Mouse (Mus musculus) lung, postnatal 0 days (tissue): ENCODE data around the gene Abcg2.

Experiments
- CTCF ChIP-seq: IDR thresholded peaks from 2 replicates; pipeline ENCODE4 v1.5.1; 2016; ENCODE audit warnings: antibody characterized with exemption, mild to moderate bottlenecking
- EP300 ChIP-seq: IDR thresholded peaks from 2 replicates; pipeline ENCODE4 v1.6.1; 2016; ENCODE audit warnings: antibody characterized with exemption, mild to moderate bottlenecking, control low read depth

DNA sequence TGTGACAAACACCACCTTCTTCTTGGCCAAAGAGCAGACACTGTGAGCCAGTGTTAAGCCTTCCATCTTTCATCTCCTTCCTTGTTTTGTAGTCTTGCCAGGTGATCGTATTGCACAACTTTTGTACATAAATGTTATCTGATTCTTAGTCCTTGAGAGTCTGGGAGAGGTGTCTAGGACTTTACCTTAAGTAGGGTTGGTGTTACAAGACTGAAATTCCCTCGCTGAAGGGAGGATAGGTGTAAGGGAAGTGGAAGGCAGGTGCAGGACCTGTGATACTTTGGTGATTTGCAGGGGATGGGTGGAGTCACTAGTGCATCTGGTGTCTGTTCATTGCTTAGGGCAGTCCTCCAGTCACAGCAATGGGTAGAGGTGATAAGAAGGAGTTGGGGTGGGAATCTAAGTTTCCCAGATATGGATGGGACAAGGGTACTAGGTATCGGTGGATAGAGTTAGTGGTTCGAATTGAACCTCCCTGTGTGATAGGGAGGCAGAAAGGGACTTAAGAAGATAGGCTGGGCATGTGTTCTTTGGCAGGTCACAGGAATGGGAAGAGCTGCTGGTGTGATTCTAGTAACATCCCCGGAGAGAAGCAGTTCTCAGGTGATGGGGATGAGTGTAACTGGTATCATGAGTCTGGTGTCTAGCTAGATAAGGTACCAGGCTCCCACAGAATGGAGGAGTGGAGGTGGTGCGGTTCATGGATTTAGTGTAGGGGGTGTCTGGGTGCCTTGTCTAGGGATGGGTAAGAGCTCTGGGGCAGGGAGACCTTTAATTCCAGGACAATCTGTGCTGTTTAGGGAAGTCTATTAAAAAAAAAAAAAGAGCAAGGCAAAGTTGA is 25.8 kb downstream of the Abcg2 start:
- TF ChIP-seq EP300 = no peak
- no peak for TF ChIP-seq CTCF
